Mouse (Mus musculus): ENCODE data around the gene Grin2b.

GRCm38 (mm10) chr6:135961766-135962165, 211.5 kb downstream of the Grin2b start:
- TF ChIP-seq CTCF (IDR thresholded peaks at IDR 0.05; ENCODE audit: low read depth) (no peak), EP300 (IDR thresholded peaks at IDR 0.05; ENCODE audit: low read depth) (no peak)
